Mouse (Mus musculus) liver, postnatal 0 days (tissue): ENCODE measurements around the gene Mad1l1.

ENCODE experiments used
- CTCF ChIP-seq: sonication (generic); IDR thresholded peaks from 2 replicates; pipeline ENCODE4 v1.5.1; 2016; ENCODE audit warnings: antibody characterized with exemption, low read depth
- EP300 ChIP-seq: IDR thresholded peaks from 2 replicates; pipeline ENCODE4 v1.6.1; 2016; ENCODE audit warnings: antibody characterized with exemption, low read depth, mild to moderate bottlenecking

- no peak for TF ChIP-seq CTCF
- no peak for TF ChIP-seq EP300
Measured at GRCm38 (mm10) chr5:140177582-140177981, 143.8 kb downstream of the Mad1l1 start.
